Mouse (Mus musculus): Measurements from ENCODE around the gene Olfr1039. TPM values are rescaled to one million over a fixed set of nuclear protein-coding genes. Genes with fewer than 3 reads are reported as not detected.
"Not testable (repeated sequence)": the region's sequence is repeated elsewhere in the genome, so short reads cannot be mapped to it uniquely, and the experiment has no call there.

The Olfr1039 gene
- polyA plus RNA-seq, 2 experiments = not detected

DNA sequence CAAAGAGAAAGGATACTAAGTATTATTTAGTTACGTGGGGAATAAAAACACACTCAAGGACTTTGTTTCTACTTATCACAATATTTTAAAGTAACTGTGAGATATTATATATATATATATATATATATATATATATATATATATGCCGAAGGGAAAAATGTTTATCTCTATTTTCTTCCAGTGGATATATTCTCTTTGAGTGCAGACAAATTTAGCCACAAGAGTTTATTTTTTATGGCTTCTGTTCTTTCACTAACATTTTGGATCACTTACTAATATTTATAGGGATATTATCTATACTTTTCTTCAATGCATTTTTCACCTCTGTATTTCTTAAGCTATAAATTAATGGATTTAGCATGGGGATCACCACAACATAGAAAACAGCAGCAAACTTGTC, 26.0 kb upstream of the Olfr1039 start, which contains the start of gene Olfr1042:
Olfr1042 (minus strand) TSS at position 101 of the 400 bp plus-strand sequence.
- H3K27me3 ChIP-seq (ENCODE audit: control insufficient read depth, insufficient read depth, low read length) = no peaks in the 10 kb centered on the region
- H3K27ac ChIP-seq = no peak within 1 kb of the TSS
- no peaks in the 10 kb centered on the region for H3K9me3 ChIP-seq (ENCODE audit: control insufficient read depth, low read length)
- no peak for ATAC-seq (ENCODE audit: insufficient read depth)
- H3K36me3 ChIP-seq (replicated peaks; ENCODE audit: control insufficient read depth, insufficient read depth, low read depth) = no peaks in the 10 kb centered on the region
- H3K4me3 ChIP-seq (ENCODE audit: insufficient read depth in 1 of 2, low read depth in 2 of 2, low read length in 2 of 2) = no peak within 1 kb of the TSS
- no peaks in the 10 kb centered on the region for H3K4me1 ChIP-seq (replicated peaks; ENCODE audit: control insufficient read depth in 2 of 2, insufficient read depth in 2 of 2, low read length in 1 of 2)
- no peak for DNase-seq (ENCODE audit: low read depth in 3 of 3, low spot score in 3 of 3)
- WGBS (ENCODE audit: insufficient replicate concordance) = 67% methylated on average over 2 of the region's 2 CpGs
- no peak within 1 kb of the TSS for H3K9ac ChIP-seq (replicated peaks)
- H3K4me2 ChIP-seq (ENCODE audit: low read depth) = no peak within 1 kb of the TSS
- no peak for TF ChIP-seq CTCF (IDR thresholded peaks at IDR 0.05; ENCODE audit: low read depth)
- TF ChIP-seq EP300 (IDR thresholded peaks at IDR 0.05; ENCODE audit: low read depth) = no peak

DNA sequence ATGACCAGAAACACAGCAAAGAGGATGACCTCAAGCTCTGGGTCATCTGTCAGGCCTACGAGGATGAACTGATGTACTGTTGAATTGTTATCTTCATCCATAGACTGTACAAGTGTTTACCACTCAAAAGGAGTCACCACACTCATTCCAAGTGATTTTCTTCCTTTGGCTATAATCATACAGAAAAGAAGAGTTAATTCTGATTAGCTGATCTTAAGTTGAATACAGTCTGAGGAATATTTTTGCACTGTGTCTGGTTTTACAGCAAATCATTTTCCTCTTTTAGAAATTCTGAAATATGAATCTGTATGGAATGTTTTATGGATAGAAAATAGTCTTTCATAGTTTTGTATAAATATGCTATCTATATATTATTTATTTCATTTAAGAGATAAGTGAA, 10.9 kb upstream of the Olfr1039 start, which contains the start of gene Olfr1040:
Olfr1040 (minus strand) TSS at position 101 of the 400 bp plus-strand sequence.
- H3K4me3 ChIP-seq (ENCODE audit: insufficient read depth in 1 of 2, low read depth in 2 of 2, low read length in 2 of 2) = no peak within 1 kb of the TSS
- H3K9me3 ChIP-seq (ENCODE audit: control insufficient read depth, low read length) = no peaks in the 10 kb centered on the region
- TF ChIP-seq EP300 (IDR thresholded peaks at IDR 0.05; ENCODE audit: low read depth) (no peak), CTCF (IDR thresholded peaks at IDR 0.05; ENCODE audit: low read depth) (no peak)
- no peaks in the 10 kb centered on the region for H3K4me1 ChIP-seq (replicated peaks; ENCODE audit: control insufficient read depth in 2 of 2, insufficient read depth in 2 of 2, low read length in 1 of 2)
- DNase-seq (ENCODE audit: low read depth in 3 of 3, low spot score in 3 of 3) = no peak
- no peak for ATAC-seq (ENCODE audit: insufficient read depth)
- no peaks in the 10 kb centered on the region for H3K36me3 ChIP-seq (replicated peaks; ENCODE audit: control insufficient read depth, insufficient read depth, low read depth)
- no peak within 1 kb of the TSS for H3K4me2 ChIP-seq (ENCODE audit: low read depth)
- H3K27me3 ChIP-seq (ENCODE audit: control insufficient read depth, insufficient read depth, low read length) = no peaks in the 10 kb centered on the region
- no peak within 1 kb of the TSS for H3K27ac ChIP-seq
- 59% methylated on average over 1 of the region's 1 CpGs for WGBS (ENCODE audit: insufficient replicate concordance)
- no peak within 1 kb of the TSS for H3K9ac ChIP-seq (replicated peaks)

DNA sequence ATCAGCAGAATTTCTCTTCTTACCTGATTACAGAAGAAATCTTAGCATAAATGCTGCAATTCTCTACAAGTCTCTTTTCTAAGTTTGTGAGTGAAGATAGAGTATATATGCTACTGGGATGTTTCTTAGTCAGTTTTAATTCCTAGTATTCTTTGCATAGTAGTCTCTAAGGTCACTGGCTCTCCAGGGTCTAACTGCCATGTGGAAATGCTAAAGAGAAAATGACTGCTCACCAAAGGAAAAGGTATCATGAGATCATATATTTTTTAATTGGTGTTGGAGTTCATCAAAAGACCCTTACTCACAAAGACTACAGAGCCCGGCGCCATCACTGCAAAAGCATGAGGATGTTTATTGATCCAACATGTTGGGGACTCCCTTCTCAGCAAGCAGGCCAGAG, 48.4 kb downstream of the Olfr1039 start, which contains the start of gene Olfr1037:
Olfr1037 (minus strand) TSS at position 101 of the 400 bp plus-strand sequence.
- TF ChIP-seq CTCF (IDR thresholded peaks at IDR 0.05; ENCODE audit: low read depth) (no peak), EP300 (IDR thresholded peaks at IDR 0.05; ENCODE audit: low read depth) (no peak)
- Histone ChIP-seq H3K4me1 (replicated peaks; ENCODE audit: control insufficient read depth in 2 of 2, insufficient read depth in 2 of 2, low read length in 1 of 2) (no peaks in the 10 kb centered on the region), H3K9ac (replicated peaks) (no peak within 1 kb of the TSS), H3K4me2 (ENCODE audit: low read depth) (no peak within 1 kb of the TSS), H3K4me3 (ENCODE audit: insufficient read depth in 1 of 2, low read depth in 2 of 2, low read length in 2 of 2) (no peak within 1 kb of the TSS), H3K36me3 (replicated peaks; ENCODE audit: control insufficient read depth, insufficient read depth, low read depth) (no peaks in the 10 kb centered on the region), H3K27me3 (ENCODE audit: control insufficient read depth, insufficient read depth, low read length) (no peaks in the 10 kb centered on the region), H3K27ac (no peak within 1 kb of the TSS), H3K9me3 (ENCODE audit: control insufficient read depth, low read length) (no peaks in the 10 kb centered on the region)
- 82% methylated on average over 2 of the region's 2 CpGs for WGBS (ENCODE audit: insufficient replicate concordance)
- DNase-seq (ENCODE audit: low read depth in 3 of 3, low spot score in 3 of 3) (no peak), ATAC-seq (ENCODE audit: insufficient read depth) (no peak)

DNA sequence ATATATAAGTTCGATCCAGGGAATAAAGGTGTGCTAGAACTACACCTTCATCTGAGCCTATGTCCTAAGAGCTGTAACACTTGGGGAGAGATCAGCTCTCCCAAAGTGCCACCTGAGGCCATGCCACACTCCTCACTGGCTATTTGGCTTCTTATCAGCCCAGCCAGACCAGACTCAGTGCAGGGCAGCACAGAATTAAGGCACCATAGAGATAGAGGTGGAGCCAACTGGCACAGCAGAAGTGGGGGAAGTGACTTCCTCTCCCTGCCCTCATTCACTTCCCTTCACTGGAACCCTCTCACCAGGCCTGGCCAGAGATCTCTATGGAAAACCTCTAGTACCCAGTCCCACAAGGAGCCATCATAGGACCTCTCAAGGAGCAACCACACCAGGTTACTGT, 55.2 kb downstream of the Olfr1039 start:
- DNase-seq (ENCODE audit: low read depth in 3 of 3, low spot score in 3 of 3); H3K27ac ChIP-seq; H3K4me3 ChIP-seq (ENCODE audit: insufficient read depth in 1 of 2, low read depth in 2 of 2, low read length in 2 of 2); H3K9me3 ChIP-seq (ENCODE audit: control insufficient read depth, low read length); H3K4me2 ChIP-seq (ENCODE audit: low read depth); H3K27me3 ChIP-seq (ENCODE audit: control insufficient read depth, insufficient read depth, low read length); ATAC-seq (ENCODE audit: insufficient read depth); H3K4me1 ChIP-seq (replicated peaks; ENCODE audit: control insufficient read depth in 2 of 2, insufficient read depth in 2 of 2, low read length in 1 of 2); H3K9ac ChIP-seq (replicated peaks); H3K36me3 ChIP-seq (replicated peaks; ENCODE audit: control insufficient read depth, insufficient read depth, low read depth): not testable (repeated sequence)
- WGBS (ENCODE audit: insufficient replicate concordance) = 92% methylated on average over 1 of the region's 1 CpGs

Other genes starting within 250 kb of the Olfr1039 start
- gene Olfr1024, start 230.9 kb downstream of the Olfr1039 start, polyA plus RNA-seq (2012; rRNA removed) = not detected in 2 replicates
- gene Olfr1024, start 230.9 kb downstream of the Olfr1039 start, polyA plus RNA-seq (2014; fragmentation: Nextera tagmentation; extraction: Ambion mirVana) = not detected in 2 replicates
- gene Olfr1025-ps1, start 220.7 kb downstream of the Olfr1039 start, polyA plus RNA-seq (2012; rRNA removed) = not detected in 2 replicates
- not detected in 2 replicates for gene Olfr1025-ps1, start 220.7 kb downstream of the Olfr1039 start, polyA plus RNA-seq (2014; fragmentation: Nextera tagmentation; extraction: Ambion mirVana)
- not detected in 2 replicates for gene Olfr1026, start 214.4 kb downstream of the Olfr1039 start, polyA plus RNA-seq (2012; rRNA removed)
- gene Olfr1026, start 214.4 kb downstream of the Olfr1039 start, polyA plus RNA-seq (2014; fragmentation: Nextera tagmentation; extraction: Ambion mirVana) = not detected in 2 replicates
- not detected in 2 replicates for gene Olfr1028, start 185.5 kb downstream of the Olfr1039 start, polyA plus RNA-seq (2012; rRNA removed)
- gene Olfr1028, start 185.5 kb downstream of the Olfr1039 start, polyA plus RNA-seq (2014; fragmentation: Nextera tagmentation; extraction: Ambion mirVana) = not detected in 2 replicates
- gene Olfr1029, start 162.0 kb downstream of the Olfr1039 start, polyA plus RNA-seq (2012; rRNA removed) = not detected in 2 replicates
- not detected in 2 replicates for gene Olfr1029, start 162.0 kb downstream of the Olfr1039 start, polyA plus RNA-seq (2014; fragmentation: Nextera tagmentation; extraction: Ambion mirVana)
- not detected in 2 replicates for gene Olfr1030, start 156.7 kb downstream of the Olfr1039 start, polyA plus RNA-seq (2012; rRNA removed)
- not detected in 2 replicates for gene Olfr1030, start 156.7 kb downstream of the Olfr1039 start, polyA plus RNA-seq (2014; fragmentation: Nextera tagmentation; extraction: Ambion mirVana)
- gene Olfr1031, start 145.6 kb downstream of the Olfr1039 start, polyA plus RNA-seq (2012; rRNA removed) = not detected in 2 replicates
- not detected in 2 replicates for gene Olfr1031, start 145.6 kb downstream of the Olfr1039 start, polyA plus RNA-seq (2014; fragmentation: Nextera tagmentation; extraction: Ambion mirVana)
- not detected in 2 replicates for gene Olfr1032, start 130.4 kb downstream of the Olfr1039 start, polyA plus RNA-seq (2012; rRNA removed)
- not detected in 2 replicates for gene Olfr1032, start 130.4 kb downstream of the Olfr1039 start, polyA plus RNA-seq (2014; fragmentation: Nextera tagmentation; extraction: Ambion mirVana)
- gene Olfr1033, start 115.3 kb downstream of the Olfr1039 start, polyA plus RNA-seq (2012; rRNA removed) = 0.19 and 0.27 TPM in 2 replicates
- gene Olfr1033, start 115.3 kb downstream of the Olfr1039 start, polyA plus RNA-seq (2014; fragmentation: Nextera tagmentation; extraction: Ambion mirVana) = 0.51 and 0.61 TPM in 2 replicates
- gene Olfr1034, start 90.1 kb downstream of the Olfr1039 start, polyA plus RNA-seq (2012; rRNA removed) = 0.06 TPM in 2 replicates
- 0.04 TPM in 1 of 2 replicates, not detected in the other for gene Olfr1034, start 90.1 kb downstream of the Olfr1039 start, polyA plus RNA-seq (2014; fragmentation: Nextera tagmentation; extraction: Ambion mirVana)
- gene Olfr1036, start 61.9 kb downstream of the Olfr1039 start, polyA plus RNA-seq (2012; rRNA removed) = not detected in 2 replicates
- gene Olfr1036, start 61.9 kb downstream of the Olfr1039 start, polyA plus RNA-seq (2014; fragmentation: Nextera tagmentation; extraction: Ambion mirVana) = not detected in 2 replicates
- not detected in 2 replicates for gene Olfr1037, start 48.5 kb downstream of the Olfr1039 start, polyA plus RNA-seq (2012; rRNA removed)
- gene Olfr1037, start 48.5 kb downstream of the Olfr1039 start, polyA plus RNA-seq (2014; fragmentation: Nextera tagmentation; extraction: Ambion mirVana) = not detected in 2 replicates
- not detected in 2 replicates for gene Olfr1040, start 10.8 kb upstream of the Olfr1039 start, polyA plus RNA-seq (2012; rRNA removed)
- gene Olfr1040, start 10.8 kb upstream of the Olfr1039 start, polyA plus RNA-seq (2014; fragmentation: Nextera tagmentation; extraction: Ambion mirVana) = not detected in 2 replicates
- gene Olfr1042, start 25.9 kb upstream of the Olfr1039 start, polyA plus RNA-seq (2012; rRNA removed) = not detected in 2 replicates
- gene Olfr1042, start 25.9 kb upstream of the Olfr1039 start, polyA plus RNA-seq (2014; fragmentation: Nextera tagmentation; extraction: Ambion mirVana) = not detected in 2 replicates
- not detected in 2 replicates for gene Olfr1043, start 31.6 kb upstream of the Olfr1039 start, polyA plus RNA-seq (2012; rRNA removed)
- gene Olfr1043, start 31.6 kb upstream of the Olfr1039 start, polyA plus RNA-seq (2014; fragmentation: Nextera tagmentation; extraction: Ambion mirVana) = not detected in 2 replicates
- gene Olfr1044, start 41.9 kb upstream of the Olfr1039 start, polyA plus RNA-seq (2012; rRNA removed) = not detected in 2 replicates
- gene Olfr1044, start 41.9 kb upstream of the Olfr1039 start, polyA plus RNA-seq (2014; fragmentation: Nextera tagmentation; extraction: Ambion mirVana) = not detected in 2 replicates
- not detected in 2 replicates for gene Olfr52, start 49.8 kb upstream of the Olfr1039 start, polyA plus RNA-seq (2012; rRNA removed)
- gene Olfr52, start 49.8 kb upstream of the Olfr1039 start, polyA plus RNA-seq (2014; fragmentation: Nextera tagmentation; extraction: Ambion mirVana) = not detected in 2 replicates
- not detected in 2 replicates for gene Olfr1045, start 67.1 kb upstream of the Olfr1039 start, polyA plus RNA-seq (2012; rRNA removed)
- gene Olfr1045, start 67.1 kb upstream of the Olfr1039 start, polyA plus RNA-seq (2014; fragmentation: Nextera tagmentation; extraction: Ambion mirVana) = not detected in 2 replicates
- gene Olfr1046, start 83.4 kb upstream of the Olfr1039 start, polyA plus RNA-seq (2012; rRNA removed) = not detected in 2 replicates
- gene Olfr1046, start 83.4 kb upstream of the Olfr1039 start, polyA plus RNA-seq (2014; fragmentation: Nextera tagmentation; extraction: Ambion mirVana) = not detected in 2 replicates
- not detected in 2 replicates for gene Olfr1047, start 95.5 kb upstream of the Olfr1039 start, polyA plus RNA-seq (2012; rRNA removed)
- not detected in 2 replicates for gene Olfr1047, start 95.5 kb upstream of the Olfr1039 start, polyA plus RNA-seq (2014; fragmentation: Nextera tagmentation; extraction: Ambion mirVana)
- gene Olfr1048, start 104.4 kb upstream of the Olfr1039 start, polyA plus RNA-seq (2012; rRNA removed) = not detected in 2 replicates
- not detected in 2 replicates for gene Olfr1048, start 104.4 kb upstream of the Olfr1039 start, polyA plus RNA-seq (2014; fragmentation: Nextera tagmentation; extraction: Ambion mirVana)
- gene Olfr1049, start 122.4 kb upstream of the Olfr1039 start, polyA plus RNA-seq (2012; rRNA removed) = not detected in 2 replicates
- gene Olfr1049, start 122.4 kb upstream of the Olfr1039 start, polyA plus RNA-seq (2014; fragmentation: Nextera tagmentation; extraction: Ambion mirVana) = not detected in 2 replicates
- not detected in 2 replicates for gene Olfr1051, start 143.2 kb upstream of the Olfr1039 start, polyA plus RNA-seq (2012; rRNA removed)
- not detected in 2 replicates for gene Olfr1051, start 143.2 kb upstream of the Olfr1039 start, polyA plus RNA-seq (2014; fragmentation: Nextera tagmentation; extraction: Ambion mirVana)
- gene Olfr1052, start 156.5 kb upstream of the Olfr1039 start, polyA plus RNA-seq (2012; rRNA removed) = not detected in 2 replicates
- gene Olfr1052, start 156.5 kb upstream of the Olfr1039 start, polyA plus RNA-seq (2014; fragmentation: Nextera tagmentation; extraction: Ambion mirVana) = not detected in 2 replicates
- not detected in 2 replicates for gene Olfr1053, start 179.4 kb upstream of the Olfr1039 start, polyA plus RNA-seq (2012; rRNA removed)
- gene Olfr1053, start 179.4 kb upstream of the Olfr1039 start, polyA plus RNA-seq (2014; fragmentation: Nextera tagmentation; extraction: Ambion mirVana) = not detected in 2 replicates
- not detected in 2 replicates for gene Olfr1054, start 199.5 kb upstream of the Olfr1039 start, polyA plus RNA-seq (2012; rRNA removed)
- not detected in 2 replicates for gene Olfr1054, start 199.5 kb upstream of the Olfr1039 start, polyA plus RNA-seq (2014; fragmentation: Nextera tagmentation; extraction: Ambion mirVana)
- not detected in 2 replicates for gene Olfr1055, start 214.4 kb upstream of the Olfr1039 start, polyA plus RNA-seq (2012; rRNA removed)
- not detected in 2 replicates for gene Olfr1055, start 214.4 kb upstream of the Olfr1039 start, polyA plus RNA-seq (2014; fragmentation: Nextera tagmentation; extraction: Ambion mirVana)
- not detected in 2 replicates for gene Olfr1056, start 226.5 kb upstream of the Olfr1039 start, polyA plus RNA-seq (2012; rRNA removed)
- gene Olfr1056, start 226.5 kb upstream of the Olfr1039 start, polyA plus RNA-seq (2014; fragmentation: Nextera tagmentation; extraction: Ambion mirVana) = not detected in 2 replicates
- gene Olfr1057, start 242.5 kb upstream of the Olfr1039 start, polyA plus RNA-seq (2012; rRNA removed) = not detected in 2 replicates
- gene Olfr1057, start 242.5 kb upstream of the Olfr1039 start, polyA plus RNA-seq (2014; fragmentation: Nextera tagmentation; extraction: Ambion mirVana) = not detected in 2 replicates